Mouse (Mus musculus): Measurements from ENCODE around the gene Nckap5. TPM values are rescaled to one million over a fixed set of nuclear protein-coding genes. Genes with fewer than 3 reads are reported as not detected.

Nckap5 gene
- polyA plus RNA-seq, 1 experiment from 2014 or later: 1.1 TPM

DNA sequence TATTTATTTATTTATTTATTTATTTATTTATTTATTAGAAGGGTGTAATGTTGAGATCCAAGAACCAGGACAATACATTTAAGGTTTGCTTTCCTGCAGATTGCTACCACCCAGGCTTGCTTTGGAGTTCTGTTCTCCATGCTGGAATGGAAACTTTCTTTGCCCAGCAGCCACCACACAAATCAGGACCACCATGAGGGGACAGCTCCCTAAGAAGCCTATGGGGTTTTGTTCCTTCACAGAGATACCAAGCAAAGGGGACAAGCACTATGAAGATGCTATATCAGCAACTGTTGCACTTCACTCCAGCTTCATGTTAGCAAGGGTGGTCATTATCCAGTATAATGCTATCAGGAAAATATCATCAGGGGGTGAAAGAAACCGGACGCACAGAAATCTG, 513.7 kb downstream of the Nckap5 start:
- no peak overlapping the region for H3K4me2 ChIP-seq (ENCODE audit: low read depth, low read length)
- DNase-seq: peak; percentile 23
- WGBS (ENCODE audit: insufficient replicate concordance): 66% methylated on average over 2 of the region's 2 CpGs

GRCm38 (mm10) chr1:126301129-126301528, 529.5 kb downstream of the Nckap5 start:
- Histone ChIP-seq H3K4me2 (ENCODE audit: low read depth, low read length) (no peak overlapping the region), H3K4me3 (ENCODE audit: low read depth, low read length) (no peak overlapping the region), H3K9me3 (ENCODE audit: low read length) (no peaks in the 10 kb centered on the region), H3K9ac (replicated peaks) (no peak overlapping the region), H3K27me3 (ENCODE audit: insufficient read depth, low read length) (no peaks in the 10 kb centered on the region), H3K36me3 (replicated peaks; ENCODE audit: insufficient read depth, low read length) (no peaks in the 10 kb centered on the region), H3K27ac (ENCODE audit: low read depth) (no peak overlapping the region), H3K4me1 (ENCODE audit: insufficient read depth) (no peaks in the 10 kb centered on the region)
- DNase-seq (no peak), ATAC-seq (peak; percentile 68)
- 36% methylated on average over 2 of the region's 2 CpGs for WGBS (ENCODE audit: insufficient replicate concordance)
- TF ChIP-seq CTCF (IDR thresholded peaks at IDR 0.05; ENCODE audit: low read depth) (no peak), EP300 (IDR thresholded peaks at IDR 0.05; ENCODE audit: low read depth) (0 out of 2 replicates have a peak, but pooled peaks have one; percentile 17)

More for the DNA sequence above, 513.7 kb downstream of the Nckap5 start:
- Histone ChIP-seq H3K36me3 (replicated peaks; ENCODE audit: insufficient read depth, low read length) (no peaks in the 10 kb centered on the region), H3K27ac (ENCODE audit: low read depth) (no peak overlapping the region), H3K9me3 (ENCODE audit: low read length) (no peaks in the 10 kb centered on the region), H3K27me3 (ENCODE audit: insufficient read depth, low read length) (no peaks in the 10 kb centered on the region), H3K4me1 (ENCODE audit: insufficient read depth) (no peaks in the 10 kb centered on the region), H3K9ac (replicated peaks) (no peak overlapping the region), H3K4me3 (ENCODE audit: low read depth, low read length) (no peak overlapping the region)
- ATAC-seq: no peak
- no peak for TF ChIP-seq EP300 (IDR thresholded peaks at IDR 0.05; ENCODE audit: low read depth)
- no peak for TF ChIP-seq CTCF (IDR thresholded peaks at IDR 0.05; ENCODE audit: low read depth)

- no peak overlapping the region for H3K4me2 ChIP-seq (ENCODE audit: low read depth, low read length)
- no peaks in the 10 kb centered on the region for H3K9me3 ChIP-seq (ENCODE audit: low read length)
- no peaks in the 10 kb centered on the region for H3K4me1 ChIP-seq (ENCODE audit: insufficient read depth)
- H3K9ac ChIP-seq (replicated peaks): no peak overlapping the region
- no peak for TF ChIP-seq CTCF (IDR thresholded peaks at IDR 0.05; ENCODE audit: low read depth)
- no peak for TF ChIP-seq EP300 (IDR thresholded peaks at IDR 0.05; ENCODE audit: low read depth)
- 72% methylated on average over 5 of the region's 5 CpGs for WGBS (ENCODE audit: insufficient replicate concordance)
- ATAC-seq: no peak
- no peaks in the 10 kb centered on the region for H3K36me3 ChIP-seq (replicated peaks; ENCODE audit: insufficient read depth, low read length)
- no peaks in the 10 kb centered on the region for H3K27me3 ChIP-seq (ENCODE audit: insufficient read depth, low read length)
- H3K27ac ChIP-seq (ENCODE audit: low read depth): no peak overlapping the region
- no peak for DNase-seq
- H3K4me3 ChIP-seq (ENCODE audit: low read depth, low read length): no peak overlapping the region
Observed at GRCm38 (mm10) chr1:126264931-126265330, 565.7 kb downstream of the Nckap5 start.

DNA sequence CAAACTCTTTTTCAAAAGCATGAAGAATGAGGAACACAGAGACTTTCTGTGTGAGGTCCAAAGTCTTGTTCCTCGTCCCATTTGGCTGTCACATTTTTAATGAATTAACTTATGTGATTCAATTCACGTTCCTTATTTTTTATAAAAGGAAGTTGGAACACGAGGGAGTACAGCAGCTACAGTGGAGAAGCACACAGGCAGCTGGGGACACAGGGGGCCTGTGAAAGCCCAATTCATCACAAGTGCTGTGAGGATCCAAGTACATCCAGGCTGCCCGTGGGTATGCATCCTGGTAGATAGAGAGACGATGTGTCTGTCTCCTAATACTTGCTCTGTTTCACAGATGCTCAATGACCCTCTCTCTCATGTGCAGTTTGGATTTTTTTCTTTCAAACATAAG, 576.2 kb downstream of the Nckap5 start:
- ATAC-seq: peak; percentile 31; the same call in 1 of the 2 replicates
- WGBS (ENCODE audit: insufficient replicate concordance): 63% methylated on average over 5 of the region's 5 CpGs
- H3K27ac ChIP-seq (ENCODE audit: low read depth): peak overlapping the region; percentile 9; the same call in 1 of the 2 replicates

GRCm38 (mm10) chr1:126253934-126254333, 576.7 kb downstream of the Nckap5 start:
- no peak for TF ChIP-seq CTCF (IDR thresholded peaks at IDR 0.05; ENCODE audit: low read depth)
- no peak; the same call in 1 of the 2 replicates for TF ChIP-seq EP300 (IDR thresholded peaks at IDR 0.05; ENCODE audit: low read depth)
- no peaks in the 10 kb centered on the region for H3K27me3 ChIP-seq (ENCODE audit: insufficient read depth, low read length)
- H3K27ac ChIP-seq (ENCODE audit: low read depth): peak overlapping the region; percentile 57; the same call in 1 of the 2 replicates
- no peaks in the 10 kb centered on the region for H3K4me1 ChIP-seq (ENCODE audit: insufficient read depth)
- H3K9me3 ChIP-seq (ENCODE audit: low read length): no peaks in the 10 kb centered on the region
- DNase-seq: peak; percentile 43
- H3K4me2 ChIP-seq (ENCODE audit: low read depth, low read length): no peak overlapping the region
- H3K9ac ChIP-seq (replicated peaks): no peak overlapping the region
- no peak overlapping the region for H3K4me3 ChIP-seq (ENCODE audit: low read depth, low read length)
- 62% methylated on average over 7 of the region's 7 CpGs for WGBS (ENCODE audit: insufficient replicate concordance)
- peak; percentile 98 for ATAC-seq
- no peaks in the 10 kb centered on the region for H3K36me3 ChIP-seq (replicated peaks; ENCODE audit: insufficient read depth, low read length)

More for the DNA sequence above, 576.2 kb downstream of the Nckap5 start:
- TF ChIP-seq EP300 (IDR thresholded peaks at IDR 0.05; ENCODE audit: low read depth) (no peak), CTCF (IDR thresholded peaks at IDR 0.05; ENCODE audit: low read depth) (no peak)
- H3K9ac ChIP-seq (replicated peaks): no peak overlapping the region
- no peak for DNase-seq
- H3K9me3 ChIP-seq (ENCODE audit: low read length): no peaks in the 10 kb centered on the region
- no peaks in the 10 kb centered on the region for H3K4me1 ChIP-seq (ENCODE audit: insufficient read depth)
- H3K4me3 ChIP-seq (ENCODE audit: low read depth, low read length): no peak overlapping the region
- no peaks in the 10 kb centered on the region for H3K27me3 ChIP-seq (ENCODE audit: insufficient read depth, low read length)
- H3K4me2 ChIP-seq (ENCODE audit: low read depth, low read length): no peak overlapping the region
- H3K36me3 ChIP-seq (replicated peaks; ENCODE audit: insufficient read depth, low read length): no peaks in the 10 kb centered on the region

DNA sequence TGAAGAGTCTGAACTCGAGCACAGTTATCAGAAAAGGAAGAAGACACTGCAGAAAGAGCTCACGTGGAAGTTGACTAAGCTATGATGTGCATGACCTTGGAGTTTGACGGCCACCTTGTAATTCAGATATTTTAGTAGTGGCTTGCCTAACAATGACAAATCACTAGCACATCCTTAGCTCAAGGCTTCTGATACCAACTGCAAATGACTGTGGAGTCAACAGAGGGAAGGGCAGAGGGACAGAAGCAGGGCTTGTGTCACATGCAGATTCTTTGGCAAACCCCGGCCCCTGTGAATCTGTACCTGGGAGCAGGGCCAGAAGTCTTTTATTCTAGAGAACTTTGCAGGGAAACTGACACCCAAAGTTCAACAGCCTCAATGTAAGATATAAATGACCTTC, 597.4 kb downstream of the Nckap5 start:
- no peak for TF ChIP-seq CTCF (IDR thresholded peaks at IDR 0.05; ENCODE audit: low read depth)
- TF ChIP-seq EP300 (IDR thresholded peaks at IDR 0.05; ENCODE audit: low read depth): no peak
- Histone ChIP-seq H3K36me3 (replicated peaks; ENCODE audit: insufficient read depth, low read length) (no peaks in the 10 kb centered on the region), H3K4me2 (ENCODE audit: low read depth, low read length) (no peak overlapping the region), H3K27ac (ENCODE audit: low read depth) (no peak overlapping the region), H3K4me3 (ENCODE audit: low read depth, low read length) (no peak overlapping the region), H3K9me3 (ENCODE audit: low read length) (no peaks in the 10 kb centered on the region), H3K27me3 (ENCODE audit: insufficient read depth, low read length) (no peaks in the 10 kb centered on the region), H3K4me1 (ENCODE audit: insufficient read depth) (no peaks in the 10 kb centered on the region), H3K9ac (replicated peaks) (no peak overlapping the region)
- no peak for ATAC-seq
- 55% methylated on average over 4 of the region's 4 CpGs for WGBS (ENCODE audit: insufficient replicate concordance)
- DNase-seq: no peak

- no peak overlapping the region for H3K4me3 ChIP-seq (ENCODE audit: low read depth, low read length)
- H3K27ac ChIP-seq (ENCODE audit: low read depth): no peak overlapping the region
- DNase-seq (no peak), ATAC-seq (no peak)
- no peak overlapping the region for H3K9ac ChIP-seq (replicated peaks)
- no peaks in the 10 kb centered on the region for H3K4me1 ChIP-seq (ENCODE audit: insufficient read depth)
- H3K4me2 ChIP-seq (ENCODE audit: low read depth, low read length): no peak overlapping the region
- TF ChIP-seq CTCF (IDR thresholded peaks at IDR 0.05; ENCODE audit: low read depth): no peak
- no peak for TF ChIP-seq EP300 (IDR thresholded peaks at IDR 0.05; ENCODE audit: low read depth)
- H3K27me3 ChIP-seq (ENCODE audit: insufficient read depth, low read length): no peaks in the 10 kb centered on the region
- no peaks in the 10 kb centered on the region for H3K36me3 ChIP-seq (replicated peaks; ENCODE audit: insufficient read depth, low read length)
- WGBS (ENCODE audit: insufficient replicate concordance): 74% methylated on average over 9 of the region's 9 CpGs
- H3K9me3 ChIP-seq (ENCODE audit: low read length): no peaks in the 10 kb centered on the region
Observed at GRCm38 (mm10) chr1:126231199-126231598, 599.4 kb downstream of the Nckap5 start.

Measured in liver, postnatal 0 days (tissue).